Mouse (Mus musculus): ENCODE data around the gene Nsd1. TPM values are rescaled to one million over a fixed set of nuclear protein-coding genes. Genes with fewer than 3 reads are reported as not detected.

The Nsd1 gene
- polyA plus RNA-seq, 1 experiment from 2014 or later, result 41.5 TPM

DNA sequence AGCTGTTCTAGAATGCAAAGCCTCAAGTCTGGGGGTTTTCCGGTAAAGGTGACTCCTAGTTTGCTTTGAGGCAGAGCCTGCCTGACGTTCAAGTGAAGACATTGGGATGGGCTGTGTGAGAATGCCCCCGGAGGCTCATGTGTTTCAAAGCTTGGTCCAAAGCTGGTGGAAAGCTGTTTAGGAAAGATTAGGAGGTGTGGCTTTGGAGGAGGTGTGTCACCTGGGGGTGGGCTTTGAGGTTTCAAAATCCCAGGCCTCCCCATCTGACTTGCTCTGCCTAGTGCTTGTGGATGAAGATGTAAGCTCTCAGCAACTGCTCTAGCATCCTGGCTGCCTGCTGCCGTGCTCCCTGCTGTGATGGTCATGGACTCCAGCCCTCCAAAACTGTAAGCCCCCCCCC, 126.1 kb downstream of the Nsd1 start:
- Histone ChIP-seq H3K4me3 (no peak overlapping the region), H3K4me1 (replicated peaks) (peaks cover 3% of the 10 kb centered on the region), H3K27ac (no peak overlapping the region), H3K9me3 (replicated peaks) (no peaks in the 10 kb centered on the region), H3K27me3 (no peaks in the 10 kb centered on the region), H3K4me2 (no peak overlapping the region), H3K36me3 (no peaks in the 10 kb centered on the region), H3K9ac (no peak overlapping the region)
- no peak for ATAC-seq (replicated peaks; ENCODE audit: insufficient number of reproducible peaks, insufficient read depth, low FRiP score, low read depth)
- WGBS, result 70% methylated on average over 4 of the region's 4 CpGs

DNA sequence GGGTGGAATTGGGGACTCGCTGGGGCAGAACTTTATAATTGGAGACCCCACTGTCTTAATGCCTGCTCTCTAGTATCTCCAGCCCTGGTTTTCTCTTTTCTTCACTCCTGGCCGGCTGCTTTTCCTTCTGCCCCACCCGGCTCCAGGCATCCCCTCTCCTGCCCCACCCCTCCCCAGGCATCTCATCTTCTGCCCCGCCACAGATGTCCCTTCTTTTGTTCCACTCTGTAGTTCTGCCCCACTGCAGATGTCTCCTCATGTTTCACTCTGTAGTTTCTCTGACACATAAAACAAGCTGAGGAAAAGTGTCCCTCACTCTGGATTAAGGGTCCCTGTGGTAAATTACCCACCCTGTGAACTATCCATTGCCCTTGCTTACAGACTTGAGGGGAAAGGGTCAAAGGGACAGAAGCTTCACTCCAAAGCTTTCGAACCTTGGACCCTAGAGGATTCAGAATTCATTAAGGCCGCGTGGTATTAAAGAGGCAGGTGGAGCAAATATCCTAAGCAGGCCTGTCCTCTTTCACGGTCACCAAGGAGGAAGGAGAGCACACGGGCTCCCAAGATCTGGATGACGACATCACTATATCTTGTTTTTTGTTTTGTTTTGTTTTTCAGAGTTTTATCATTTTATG, 127.9 kb downstream of the Nsd1 start:
- ATAC-seq (replicated peaks; ENCODE audit: insufficient number of reproducible peaks, insufficient read depth, low FRiP score, low read depth), result no peak
- 0 out of 2 replicates have a peak, but pooled peaks cover 3% of the 10 kb centered on the region for H3K4me1 ChIP-seq (replicated peaks)
- no peaks in the 10 kb centered on the region for H3K27me3 ChIP-seq
- no peak overlapping the region for H3K27ac ChIP-seq
- H3K9me3 ChIP-seq (replicated peaks), result no peaks in the 10 kb centered on the region
- 68% methylated on average over 10 of the region's 10 CpGs for WGBS
- H3K4me2 ChIP-seq, result no peak overlapping the region
- no peaks in the 10 kb centered on the region for H3K36me3 ChIP-seq
- no peak overlapping the region for H3K4me3 ChIP-seq
- no peak overlapping the region for H3K9ac ChIP-seq

DNA sequence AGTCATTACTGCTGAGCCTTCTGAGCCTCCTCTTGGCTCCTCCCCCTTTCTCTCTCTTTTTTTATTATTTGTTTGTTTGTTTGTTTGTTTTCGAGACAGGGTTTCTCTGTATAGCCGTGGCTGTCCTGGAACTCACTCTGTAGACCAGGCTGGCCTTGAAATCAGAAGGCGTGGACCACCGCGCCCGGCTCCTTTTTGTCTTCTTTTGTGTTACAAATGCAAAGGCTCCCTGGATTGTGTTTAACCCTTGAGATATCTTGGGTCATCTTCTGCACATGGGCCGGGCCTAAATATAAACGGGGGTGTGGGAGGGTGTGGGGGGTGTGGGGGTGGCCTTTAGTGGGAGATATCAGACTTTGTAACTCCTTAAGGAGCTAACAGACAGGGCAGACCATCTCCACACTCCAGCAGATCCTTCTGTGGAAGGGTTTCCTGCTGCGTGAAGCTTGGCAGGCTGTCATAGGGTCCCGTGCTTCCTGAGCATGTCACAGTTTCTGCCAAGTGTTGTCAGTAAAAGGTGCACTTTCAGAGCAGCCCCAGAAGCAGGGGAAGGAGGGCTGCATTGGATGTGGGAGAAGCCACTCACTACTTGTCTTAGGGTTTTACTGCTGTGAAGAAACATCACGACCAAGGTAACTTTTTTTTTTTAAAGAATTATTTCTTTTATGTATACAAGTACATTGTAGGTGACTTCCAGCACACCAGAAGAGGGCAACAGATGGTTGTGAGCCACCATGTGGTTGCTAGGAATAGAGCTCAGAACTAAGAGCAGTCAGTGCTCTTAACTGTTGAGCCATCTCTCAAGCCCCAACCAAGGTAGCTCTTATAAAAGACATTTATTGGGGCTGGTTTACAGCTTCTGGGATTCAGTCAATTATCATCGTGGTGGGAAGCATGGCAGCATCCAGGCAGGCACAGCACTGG, 128.8 kb downstream of the Nsd1 start:
- H3K36me3 ChIP-seq, result 0 out of 2 replicates have a peak, but pooled peaks cover under 1% of the 10 kb centered on the region
- H3K9ac ChIP-seq, result no peak overlapping the region
- no peak overlapping the region for H3K4me2 ChIP-seq
- H3K4me1 ChIP-seq (replicated peaks), result 0 out of 2 replicates have a peak, but pooled peaks cover 3% of the 10 kb centered on the region
- ATAC-seq (replicated peaks; ENCODE audit: insufficient number of reproducible peaks, insufficient read depth, low FRiP score, low read depth), result no peak
- WGBS, result 57% methylated on average over 12 of the region's 12 CpGs
- no peaks in the 10 kb centered on the region for H3K27me3 ChIP-seq
- no peaks in the 10 kb centered on the region for H3K9me3 ChIP-seq (replicated peaks)
- H3K4me3 ChIP-seq, result no peak overlapping the region
- no peak overlapping the region for H3K27ac ChIP-seq

DNA sequence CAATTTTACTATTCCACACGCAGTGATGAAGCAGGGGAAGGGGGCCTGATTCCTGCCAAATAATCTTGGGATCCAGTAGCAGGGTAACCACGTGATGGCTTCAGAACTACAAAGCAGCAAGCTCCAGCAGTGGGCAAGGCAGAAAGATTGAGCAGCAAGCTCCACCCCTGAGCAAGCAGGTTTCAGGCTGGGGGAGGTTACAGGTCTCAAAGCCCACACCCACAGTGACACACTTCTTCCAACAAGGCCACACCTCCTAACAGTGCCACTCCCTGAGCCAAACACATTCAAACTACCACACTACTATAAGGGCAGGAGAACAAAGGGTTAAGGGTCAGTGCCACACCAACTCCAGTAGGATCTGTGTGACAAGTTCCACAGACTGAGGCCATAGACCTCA, 129.7 kb downstream of the Nsd1 start:
- no peak for ATAC-seq (replicated peaks; ENCODE audit: insufficient number of reproducible peaks, insufficient read depth, low FRiP score, low read depth)

DNA sequence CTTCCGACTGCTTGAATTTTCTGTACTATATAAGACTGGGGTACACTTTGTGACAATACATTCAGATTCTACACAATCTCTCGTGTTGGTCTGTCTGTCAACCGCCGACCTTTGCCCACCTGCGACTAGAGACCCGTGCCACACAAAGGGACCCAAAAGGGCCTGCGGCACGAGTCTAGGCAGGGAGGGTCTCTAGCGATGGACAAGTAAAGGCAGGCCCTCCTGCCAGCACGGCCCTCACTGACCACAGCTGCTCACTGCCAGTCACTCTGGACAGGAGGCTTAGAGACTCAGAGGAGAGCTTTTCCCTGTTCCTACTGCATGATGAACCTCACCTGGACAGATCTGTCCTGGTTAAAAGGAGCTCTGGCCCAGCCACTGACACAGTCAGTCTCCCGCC, 132.9 kb downstream of the Nsd1 start:
- Histone ChIP-seq H3K27me3 (no peaks in the 10 kb centered on the region), H3K4me3 (no peak overlapping the region), H3K4me1 (replicated peaks) (0 out of 2 replicates have a peak, but pooled peaks cover 3% of the 10 kb centered on the region), H3K4me2 (no peak overlapping the region), H3K9me3 (replicated peaks) (no peaks in the 10 kb centered on the region), H3K36me3 (peaks cover 39% of the 10 kb centered on the region), H3K27ac (no peak overlapping the region), H3K9ac (no peak overlapping the region)
- no peak for ATAC-seq (replicated peaks; ENCODE audit: insufficient number of reproducible peaks, insufficient read depth, low FRiP score, low read depth)
- 35% methylated on average over 11 of the region's 11 CpGs for whole genome bisulfite sequencing

More for the DNA sequence above, 129.7 kb downstream of the Nsd1 start:
- no peaks in the 10 kb centered on the region for H3K9me3 ChIP-seq (replicated peaks)
- H3K4me2 ChIP-seq, result no peak overlapping the region
- H3K27ac ChIP-seq, result no peak overlapping the region
- H3K4me1 ChIP-seq (replicated peaks), result 0 out of 2 replicates have a peak, but pooled peaks cover 3% of the 10 kb centered on the region
- no peaks in the 10 kb centered on the region for H3K27me3 ChIP-seq
- H3K4me3 ChIP-seq, result no peak overlapping the region
- H3K9ac ChIP-seq, result no peak overlapping the region
- WGBS, result 43% methylated on average over 2 of the region's 2 CpGs
- peaks cover 7% of the 10 kb centered on the region; the same call in 1 of the 2 replicates for H3K36me3 ChIP-seq

DNA sequence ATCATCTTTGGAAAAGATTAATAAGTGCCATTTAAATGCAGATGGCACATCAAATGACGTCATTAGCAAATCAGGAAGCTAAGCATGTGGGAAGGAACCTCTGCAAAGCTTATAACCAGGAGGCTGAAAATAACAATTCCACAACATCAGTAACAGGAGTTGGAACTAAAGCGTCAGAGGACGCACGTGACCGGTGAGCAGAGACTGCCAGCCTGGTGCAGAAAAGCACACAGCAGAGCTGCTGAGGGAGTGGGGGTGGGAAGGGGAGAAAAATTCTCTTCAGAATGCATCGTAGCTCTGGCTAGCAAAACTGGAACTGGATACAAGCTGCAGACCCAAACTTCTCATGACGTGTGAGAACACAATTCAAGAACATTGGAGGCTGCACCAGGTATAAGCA, 134.7 kb downstream of the Nsd1 start:
- Histone ChIP-seq H3K27me3 (no peaks in the 10 kb centered on the region), H3K27ac (no peak overlapping the region), H3K4me3 (no peak overlapping the region), H3K9ac (no peak overlapping the region), H3K9me3 (replicated peaks) (no peaks in the 10 kb centered on the region), H3K4me1 (replicated peaks) (0 out of 2 replicates have a peak, but pooled peaks cover 5% of the 10 kb centered on the region), H3K36me3 (peaks cover 56% of the 10 kb centered on the region), H3K4me2 (no peak overlapping the region)
- WGBS, result 83% methylated on average over 7 of the region's 7 CpGs
- no peak for ATAC-seq (replicated peaks; ENCODE audit: insufficient number of reproducible peaks, insufficient read depth, low FRiP score, low read depth)

DNA sequence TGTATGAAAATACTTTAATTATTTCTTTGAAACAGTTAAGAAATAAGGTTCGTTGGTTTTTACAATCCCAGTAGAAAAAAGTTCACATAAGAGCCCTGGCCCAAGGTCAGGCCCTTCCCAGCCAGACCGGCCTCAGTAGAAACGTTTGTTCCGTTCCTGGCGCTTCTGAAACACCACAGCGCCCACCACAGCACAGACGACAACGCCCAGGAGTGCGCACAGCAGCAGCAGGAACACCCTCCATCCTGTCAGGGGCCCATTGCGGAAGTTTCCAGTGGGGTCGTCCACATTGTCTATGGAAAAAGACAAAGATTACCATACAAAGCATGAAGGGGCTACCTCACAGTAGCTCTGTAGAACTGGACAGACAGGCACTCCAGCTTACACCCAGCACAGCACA, 137.2 kb downstream of the Nsd1 start:
- Histone ChIP-seq H3K4me1 (replicated peaks) (0 out of 2 replicates have a peak, but pooled peaks cover 5% of the 10 kb centered on the region), H3K4me3 (no peak overlapping the region), H3K36me3 (peaks cover 75% of the 10 kb centered on the region), H3K27ac (no peak overlapping the region), H3K27me3 (no peaks in the 10 kb centered on the region), H3K9ac (no peak overlapping the region), H3K9me3 (replicated peaks) (no peaks in the 10 kb centered on the region), H3K4me2 (no peak overlapping the region)
- 79% methylated on average over 11 of the region's 11 CpGs for WGBS
- no peak for ATAC-seq (replicated peaks; ENCODE audit: insufficient number of reproducible peaks, insufficient read depth, low FRiP score, low read depth)

DNA sequence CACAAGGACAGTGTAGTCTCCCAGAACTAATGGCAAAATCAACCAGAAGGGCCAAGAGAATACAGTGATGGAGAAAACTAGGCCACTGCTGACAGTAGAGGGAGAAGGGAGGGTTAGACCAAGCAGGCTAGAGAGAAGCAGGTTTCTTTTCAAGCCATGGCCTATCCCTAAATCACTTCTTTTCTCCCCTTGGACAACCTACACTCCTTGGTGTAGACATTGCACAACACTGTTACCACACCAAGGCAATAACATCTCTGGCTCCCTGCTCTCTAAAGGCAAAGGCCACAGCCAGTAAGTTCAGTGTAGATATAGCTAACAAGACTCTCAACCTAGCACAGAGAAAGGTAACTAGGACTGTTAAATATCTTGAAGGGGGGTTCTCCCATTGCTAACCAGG, 151.6 kb downstream of the Nsd1 start:
- Histone ChIP-seq H3K4me1 (replicated peaks) (peaks cover 21% of the 10 kb centered on the region), H3K4me3 (peak overlapping the region; percentile 90), H3K4me2 (peak overlapping the region; percentile 75), H3K9ac (peak overlapping the region; percentile 93; the same call in 1 of the 2 replicates), H3K9me3 (replicated peaks) (no peaks in the 10 kb centered on the region), H3K36me3 (peaks cover 31% of the 10 kb centered on the region), H3K27me3 (no peaks in the 10 kb centered on the region), H3K27ac (no peak overlapping the region)
- ATAC-seq (replicated peaks; ENCODE audit: insufficient number of reproducible peaks, insufficient read depth, low FRiP score, low read depth), result no peak

DNA sequence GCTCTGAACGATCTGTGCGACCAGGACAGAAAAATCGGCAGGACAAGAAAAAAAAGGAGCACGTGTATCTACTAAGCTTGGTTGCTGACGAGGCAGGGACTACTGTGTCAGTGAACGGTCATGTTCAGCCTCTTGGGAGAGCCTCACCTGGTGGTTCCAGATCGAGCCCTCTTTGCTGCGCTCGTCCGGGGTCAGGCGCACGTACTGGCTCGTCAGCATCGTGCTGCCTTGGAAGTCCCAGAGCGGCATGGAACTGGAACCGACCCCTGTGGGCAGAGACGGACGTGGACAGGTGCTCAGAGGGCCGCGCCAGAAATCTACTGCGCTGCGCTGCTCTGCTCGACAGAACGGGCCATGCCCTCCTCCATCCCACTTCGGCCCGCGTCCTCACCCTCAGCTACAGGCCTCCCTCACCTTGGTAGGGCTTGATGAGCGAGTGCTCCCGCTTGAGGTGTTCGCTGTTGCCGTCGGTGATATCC, 152.4 kb downstream of the Nsd1 start:
- H3K4me3 ChIP-seq, result peak overlapping the region; percentile 90
- peaks cover 2% of the 10 kb centered on the region; the same call in 1 of the 2 replicates for H3K27me3 ChIP-seq
- peak overlapping the region; percentile 93 for H3K9ac ChIP-seq
- H3K4me2 ChIP-seq, result peak overlapping the region; percentile 75
- under 1% methylated on average over 32 of the region's 32 CpGs for WGBS
- H3K9me3 ChIP-seq (replicated peaks), result no peaks in the 10 kb centered on the region
- peaks cover 24% of the 10 kb centered on the region for H3K36me3 ChIP-seq
- peak overlapping the region; percentile 95 for H3K27ac ChIP-seq
- peak; percentile 33 for ATAC-seq (replicated peaks; ENCODE audit: insufficient number of reproducible peaks, insufficient read depth, low FRiP score, low read depth)
- H3K4me1 ChIP-seq (replicated peaks), result peaks cover 21% of the 10 kb centered on the region

DNA sequence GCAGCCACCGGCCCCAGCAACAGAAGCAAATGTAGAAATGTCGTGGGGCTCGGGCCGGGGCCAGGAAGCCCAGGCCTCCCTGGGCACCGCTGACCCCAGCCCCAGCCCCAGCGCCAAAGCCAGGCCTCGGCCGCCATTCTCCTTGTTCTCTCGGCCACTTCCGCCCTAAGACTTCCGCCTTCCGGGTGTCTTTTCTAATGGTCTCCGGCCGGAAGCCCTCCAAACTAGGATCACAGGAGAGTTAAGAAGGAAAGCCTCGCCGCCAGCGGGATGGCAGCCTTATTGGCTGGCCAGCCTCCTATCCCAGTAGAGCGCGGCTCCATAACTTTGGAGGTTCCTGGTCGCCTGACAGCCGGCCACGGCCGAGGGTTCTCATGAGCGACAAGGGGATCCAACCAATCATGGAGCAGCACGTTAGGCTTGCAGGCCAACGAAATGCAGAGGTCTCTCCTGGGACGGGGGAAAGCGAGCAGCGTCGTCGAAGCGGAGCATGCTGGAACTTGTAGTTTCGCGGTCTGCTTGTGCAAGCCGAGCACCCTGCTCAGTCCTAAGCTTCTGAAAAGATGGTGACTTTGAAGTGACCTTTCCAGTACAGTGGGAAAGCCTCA, 153.0 kb downstream of the Nsd1 start, which contains the start of gene Lman2:
Lman2 (minus strand) TSS at position 331 of the 608 bp plus-strand sequence.
- under 1% methylated on average over 35 of the region's 35 CpGs for WGBS

More for the DNA sequence above, 153.0 kb downstream of the Nsd1 start, which contains the start of gene Lman2:
- Histone ChIP-seq H3K27me3 (peaks cover 4% of the 10 kb centered on the region; the same call in 1 of the 2 replicates), H3K4me1 (replicated peaks) (peaks cover 21% of the 10 kb centered on the region), H3K9ac (peak within 1 kb of the TSS; percentile 93), H3K36me3 (peaks cover 19% of the 10 kb centered on the region), H3K4me3 (peak within 1 kb of the TSS; percentile 90), H3K9me3 (replicated peaks) (no peaks in the 10 kb centered on the region), H3K4me2 (peak within 1 kb of the TSS; percentile 75), H3K27ac (peak within 1 kb of the TSS; percentile 95)
- peak; percentile 98 for ATAC-seq (replicated peaks; ENCODE audit: insufficient number of reproducible peaks, insufficient read depth, low FRiP score, low read depth)

All from heart, embryonic 15.5 days (tissue).